Mouse (Mus musculus) intestine, embryonic 14.5 days (tissue): Measurements from ENCODE around the gene Gm49395. TPM values are rescaled to one million over a fixed set of nuclear protein-coding genes. Genes with fewer than 3 reads are reported as not detected.

Source experiments
- ATAC-seq: fragments of 200-750 bp; cut with Nextera tagmentation; replicated peaks from 2 replicates; pipeline ENCODE4 v1.8.0; 2017; ENCODE audit warnings: low read depth, moderate number of reproducible peaks, moderate TSS enrichment, moderate library complexity; ENCODE audit not compliant: low FRiP score, low TSS enrichment
- DNase-seq: peaks from one replicate; pipeline ENCODE4 v3.0.0-alpha.2; 2018; ENCODE audit warnings: low spot score
- H3K27ac ChIP-seq: fragments of 300-500 bp; sonication (generic); 2 replicates; pipeline ENCODE4 v1.5.1; 2014; ENCODE audit warnings: low read depth, mild to moderate bottlenecking, control low read depth
- H3K27me3 ChIP-seq: fragments of 300-500 bp; sonication (generic); replicated peaks from 2 replicates; pipeline ENCODE4 v1.6.1; 2014; ENCODE audit warnings: low read length, control low read depth; ENCODE audit not compliant: control insufficient read depth, insufficient read depth
- H3K36me3 ChIP-seq: fragments of 300-500 bp; sonication (generic); 2 replicates; pipeline ENCODE4 v1.6.1; 2014; ENCODE audit warnings: low read length, control low read depth; ENCODE audit not compliant: control insufficient read depth, insufficient read depth
- H3K4me1 ChIP-seq: fragments of 300-500 bp; sonication (generic); replicated peaks from 2 replicates; pipeline ENCODE4 v1.6.1; 2014; ENCODE audit warnings: low read length, control low read depth, mixed read lengths; ENCODE audit not compliant: control insufficient read depth, insufficient read depth
- H3K4me2 ChIP-seq: fragments of 300-500 bp; sonication (generic); 2 replicates; pipeline ENCODE4 v1.6.1; 2014; ENCODE audit warnings: low read length
- H3K4me3 ChIP-seq: fragments of 300-500 bp; sonication (generic); 2 replicates; pipeline ENCODE4 v1.5.1; 2014; ENCODE audit warnings: low read depth, low read length, control low read depth, mixed read lengths
- H3K9ac ChIP-seq: fragments of 300-500 bp; sonication (generic); 2 replicates; pipeline ENCODE4 v1.6.1; 2014; ENCODE audit warnings: mild to moderate bottlenecking, low read length
- H3K9me3 ChIP-seq: fragments of 300-500 bp; sonication (generic); 2 replicates; pipeline ENCODE4 v1.6.1; 2016; ENCODE audit warnings: low read length, control low read depth; ENCODE audit not compliant: control insufficient read depth
- WGBS: fragments of 180-500 bp; shearing (Covaris S2); extraction: QIAGEN DNeasy Blood & Tissue Kit; methylation state at CpG from one replicate; pipeline ENCODE4 v1.1.7; 2014; 5-methylcytosine and 5-hydroxymethylcytosine counted together
- polyA plus RNA-seq: library from polyadenylated mRNA; unstranded; fragments of >200 nt; fragmentation: Nextera tagmentation; extraction: Ambion mirVana; gene quantifications from 2 replicates; pipeline ENCODE4 v1.2.1, GENCODE M21; 2014

Gene Gm49395
- polyA plus RNA-seq, 1 experiment from 2014 or later: 6.7 TPM

- H3K4me2 ChIP-seq: no peak overlapping the region
- H3K27me3 ChIP-seq: no peaks in the 10 kb centered on the region
- H3K4me1 ChIP-seq: peaks cover 7% of the 10 kb centered on the region
- no peak overlapping the region for H3K9ac ChIP-seq
- DNase-seq (no peak), ATAC-seq (no peak)
- 71% methylated on average over 2 of the region's 2 CpGs for whole genome bisulfite sequencing
- no peaks in the 10 kb centered on the region for H3K9me3 ChIP-seq
- no peak overlapping the region for H3K4me3 ChIP-seq
- 0 out of 2 replicates have a peak, but pooled peaks cover 3% of the 10 kb centered on the region for H3K36me3 ChIP-seq
- no peak overlapping the region for H3K27ac ChIP-seq
These were observed 6.3 kb downstream of the Gm49395 start for GRCm38 (mm10) chr13:115095392-115095791.

- Histone ChIP-seq H3K4me2 (peak overlapping the region; percentile 97; the same call in 1 of the 2 replicates), H3K4me3 (no peak overlapping the region), H3K36me3 (peaks cover 20% of the 10 kb centered on the region), H3K27ac (no peak overlapping the region), H3K9me3 (no peaks in the 10 kb centered on the region), H3K4me1 (peaks cover 20% of the 10 kb centered on the region), H3K9ac (no peak overlapping the region), H3K27me3 (no peaks in the 10 kb centered on the region)
- ATAC-seq: no peak
- 76% methylated on average over 3 of the region's 3 CpGs for WGBS
- no peak for DNase-seq
These were observed 10.2 kb downstream of the Gm49395 start for GRCm38 (mm10) chr13:115091511-115091910.

- no peak for ATAC-seq
- Histone ChIP-seq H3K27me3 (no peaks in the 10 kb centered on the region), H3K4me1 (peaks cover 20% of the 10 kb centered on the region), H3K27ac (peak overlapping the region; percentile 95), H3K9me3 (no peaks in the 10 kb centered on the region), H3K9ac (peak overlapping the region; percentile 69), H3K4me3 (peak overlapping the region; percentile 62), H3K36me3 (peaks cover 21% of the 10 kb centered on the region), H3K4me2 (peak overlapping the region; percentile 97)
- WGBS: 38% methylated on average over 9 of the region's 9 CpGs
- peak; percentile 56 for DNase-seq
These were observed 10.7 kb downstream of the Gm49395 start for GRCm38 (mm10) chr13:115090977-115091445.

GRCm38 (mm10) chr13:115090069-115090976 is 11.4 kb downstream of the Gm49395 start, which contains the start of gene Pelo:
TSS of gene Pelo (minus strand) at chr13:115090186.
- under 1% methylated on average over 60 of the region's 60 CpGs for WGBS
- Histone ChIP-seq H3K9ac (peak within 1 kb of the TSS; percentile 69), H3K27me3 (no peaks in the 10 kb centered on the region), H3K36me3 (peaks cover 21% of the 10 kb centered on the region), H3K9me3 (no peaks in the 10 kb centered on the region), H3K4me2 (peak within 1 kb of the TSS; percentile 97), H3K27ac (peak within 1 kb of the TSS; percentile 95), H3K4me3 (peak within 1 kb of the TSS; percentile 62), H3K4me1 (peaks cover 20% of the 10 kb centered on the region)
- ATAC-seq (peak; percentile 92), DNase-seq (peak; percentile 89)

GRCm38 (mm10) chr13:115089395-115090025 is 12.2 kb downstream of the Gm49395 start:
- DNase-seq: peak; percentile 75
- H3K4me3 ChIP-seq: peak overlapping the region; percentile 62
- ATAC-seq: peak; percentile 63
- peak overlapping the region; percentile 69 for H3K9ac ChIP-seq
- peak overlapping the region; percentile 97 for H3K4me2 ChIP-seq
- H3K27me3 ChIP-seq: no peaks in the 10 kb centered on the region
- H3K36me3 ChIP-seq: peaks cover 21% of the 10 kb centered on the region
- H3K4me1 ChIP-seq: peaks cover 20% of the 10 kb centered on the region
- WGBS: 9% methylated on average over 34 of the region's 35 CpGs
- H3K27ac ChIP-seq: peak overlapping the region; percentile 95
- no peaks in the 10 kb centered on the region for H3K9me3 ChIP-seq

GRCm38 (mm10) chr13:115089020-115089394 is 12.7 kb downstream of the Gm49395 start:
- peaks cover 21% of the 10 kb centered on the region for H3K36me3 ChIP-seq
- H3K9me3 ChIP-seq: no peaks in the 10 kb centered on the region
- WGBS: 47% methylated on average over 11 of the region's 11 CpGs
- H3K4me2 ChIP-seq: peak overlapping the region; percentile 97
- no peak for DNase-seq
- no peak; the same call in 1 of the 2 replicates for ATAC-seq
- H3K4me3 ChIP-seq: peak overlapping the region; percentile 62
- H3K9ac ChIP-seq: peak overlapping the region; percentile 69
- H3K4me1 ChIP-seq: peaks cover 20% of the 10 kb centered on the region
- no peak overlapping the region for H3K27ac ChIP-seq
- H3K27me3 ChIP-seq: no peaks in the 10 kb centered on the region

- Histone ChIP-seq H3K4me3 (no peak overlapping the region), H3K27me3 (no peaks in the 10 kb centered on the region), H3K9ac (no peak overlapping the region), H3K27ac (no peak overlapping the region), H3K36me3 (peaks cover 21% of the 10 kb centered on the region), H3K4me1 (peaks cover 25% of the 10 kb centered on the region), H3K9me3 (no peaks in the 10 kb centered on the region), H3K4me2 (no peak overlapping the region)
- no peak for DNase-seq
- ATAC-seq: no peak
- WGBS: 73% methylated on average over 6 of the region's 6 CpGs
These were observed 15.7 kb downstream of the Gm49395 start for GRCm38 (mm10) chr13:115085974-115086373.

GRCm38 (mm10) chr13:115082339-115082738 is 19.4 kb downstream of the Gm49395 start:
- WGBS: 37% methylated on average over 7 of the region's 7 CpGs
- H3K36me3 ChIP-seq: peaks cover 8% of the 10 kb centered on the region
- no peaks in the 10 kb centered on the region for H3K27me3 ChIP-seq
- no peak for DNase-seq
- 0 out of 2 replicates have a peak, but pooled peaks cover 12% of the 10 kb centered on the region for H3K4me1 ChIP-seq
- H3K4me3 ChIP-seq: no peak overlapping the region
- ATAC-seq: no peak
- no peaks in the 10 kb centered on the region for H3K9me3 ChIP-seq
- no peak overlapping the region for H3K27ac ChIP-seq
- no peak overlapping the region for H3K4me2 ChIP-seq
- H3K9ac ChIP-seq: no peak overlapping the region
